ENCODE assay signal across 8 mouse cellular contexts in genomic region chr13:107073039-107073620, GRCm38 (mm10). TPM values are rescaled to one million over a fixed set of nuclear protein-coding genes. Genes with fewer than 3 reads are reported as not detected.
DNase-seq lines count a peak whose midpoint lies in the region; ATAC-seq lines count a peak whose summit lies in the region.

No protein-coding gene starts in this region.

- peak overlapping the region; percentile 59 for H3K9ac ChIP-seq in forebrain, embryonic 13.5 days
- peak overlapping the region; percentile 18; the same call in 1 of the 2 replicates for H3K9ac ChIP-seq in intestine, embryonic 15.5 days
- H3K9ac ChIP-seq in liver, embryonic 13.5 days, result peak overlapping the region; percentile 52

- ATAC-seq in cerebellum, adult (ENCODE audit: insufficient number of reproducible peaks, low FRiP score, low TSS enrichment), result peak; percentile 77
- ATAC-seq in forebrain, embryonic 13.5 days, result peak; percentile 81
- ATAC-seq in intestine, embryonic 15.5 days, result peak; percentile 75
- ATAC-seq in liver, embryonic 13.5 days (ENCODE audit: low read depth), result peak; percentile 57; the same call in 1 of the 2 replicates

- DNase-seq in cerebellum, adult 11-12 months, result no peak
- peak; percentile 10 for DNase-seq in adrenal gland, postnatal 25 days
- DNase-seq in liver, embryonic 13.5 days, result no peak
- DNase-seq in right cerebral cortex, postnatal 25 days, result peak; percentile 27
- no peak for DNase-seq in urinary bladder, adult 2 months (ENCODE audit: low spot score)

- H3K4me3 ChIP-seq in forebrain, embryonic 13.5 days, result peak overlapping the region; percentile 38
- peak overlapping the region; percentile 15 for H3K4me3 ChIP-seq in intestine, embryonic 15.5 days (replicated peaks)
- peak overlapping the region; percentile 26 for H3K4me3 ChIP-seq in liver, embryonic 13.5 days (replicated peaks)

- no peaks in the 10 kb centered on the region; the same call in 1 of the 2 replicates for H3K27me3 ChIP-seq in forebrain, embryonic 13.5 days
- no peaks in the 10 kb centered on the region for H3K27me3 ChIP-seq in intestine, embryonic 15.5 days (replicated peaks)
- peaks cover 4% of the 10 kb centered on the region; the same call in 1 of the 2 replicates for H3K27me3 ChIP-seq in liver, embryonic 13.5 days

- H3K9me3 ChIP-seq in forebrain, embryonic 13.5 days (replicated peaks), result no peaks in the 10 kb centered on the region
- H3K9me3 ChIP-seq in intestine, embryonic 15.5 days, result no peaks in the 10 kb centered on the region
- no peaks in the 10 kb centered on the region for H3K9me3 ChIP-seq in liver, embryonic 13.5 days (replicated peaks)

- H3K36me3 ChIP-seq in forebrain, embryonic 13.5 days (ENCODE audit: poor library complexity, severe bottlenecking), result no peaks in the 10 kb centered on the region
- H3K36me3 ChIP-seq in intestine, embryonic 15.5 days, result no peaks in the 10 kb centered on the region
- no peaks in the 10 kb centered on the region for H3K36me3 ChIP-seq in liver, embryonic 13.5 days

- WGBS in forebrain, embryonic 13.5 days, result under 1% methylated on average over 14 of the region's 14 CpGs
- WGBS in intestine, embryonic 15.5 days, result 9% methylated on average over 14 of the region's 14 CpGs
- WGBS in liver, embryonic 13.5 days (ENCODE audit: insufficient replicate concordance), result 34% methylated on average over 14 of the region's 14 CpGs

- H3K4me2 ChIP-seq in forebrain, embryonic 13.5 days, result peak overlapping the region; percentile 68
- H3K4me2 ChIP-seq in intestine, embryonic 15.5 days (replicated peaks), result peak overlapping the region; percentile 55
- H3K4me2 ChIP-seq in liver, embryonic 13.5 days, result peak overlapping the region; percentile 61

- peak overlapping the region; percentile 48 for H3K27ac ChIP-seq in forebrain, embryonic 13.5 days
- H3K27ac ChIP-seq in intestine, embryonic 15.5 days, result no peak overlapping the region
- peak overlapping the region; percentile 72 for H3K27ac ChIP-seq in liver, embryonic 13.5 days

- H3K4me1 ChIP-seq in forebrain, embryonic 13.5 days, result peaks cover 15% of the 10 kb centered on the region
- 0 out of 2 replicates have a peak, but pooled peaks cover 4% of the 10 kb centered on the region for H3K4me1 ChIP-seq in intestine, embryonic 15.5 days (replicated peaks)
- peaks cover 74% of the 10 kb centered on the region for H3K4me1 ChIP-seq in liver, embryonic 13.5 days (replicated peaks)

RNA-seq across cellular contexts. Expression of gene Kif2a, which starts 51.2 kb away (rescaled TPM):
- total RNA-seq in adrenal gland, postnatal 25 days (2021), result 33.3 and 42.7 TPM in 2 replicates
- polyA plus RNA-seq in forebrain, embryonic 13.5 days (2015; fragmentation: Nextera tagmentation; extraction: Ambion mirVana), result 30.1 and 37.4 TPM in 2 replicates
- 20.1 and 24.7 TPM in 2 replicates for polyA plus RNA-seq in intestine, embryonic 15.5 days (2015; fragmentation: Nextera tagmentation; extraction: Ambion mirVana)
- 22.3 and 27.6 TPM in 2 replicates for polyA plus RNA-seq in liver, embryonic 13.5 days (2015; fragmentation: Nextera tagmentation; extraction: Ambion mirVana)
- polyA plus RNA-seq in urinary bladder, adult 2 months (2012; rRNA removed), result 8.0 and 12.0 TPM in 2 replicates

Comparison
In these comparisons a context has a peak if more than half of its experiments do, and no peak if none do; other contexts are left out.
1. DNase-seq: peak in adrenal gland, postnatal 25 days (single experiment) and right cerebral cortex, postnatal 25 days (single experiment); none in cerebellum, adult 11-12 months (single experiment), liver, embryonic 13.5 days (single experiment) and urinary bladder, adult 2 months (single experiment).
2. Peak in every context shown above with its lines, with median percentiles within 50 percentile points of each other: ATAC-seq, H3K4me2 ChIP-seq, H3K4me3 ChIP-seq and H3K9ac ChIP-seq.